Mouse (Mus musculus) MEL (cell line): ENCODE measurements around the gene Bace1. TPM values are rescaled to one million over a fixed set of nuclear protein-coding genes. Genes with fewer than 3 reads are reported as not detected.

Experiments used
- DNase-seq: peaks from one replicate; pipeline ENCODE4 v3.0.0; 2011; ENCODE audit warnings: low read depth, low spot score
- H3K27ac ChIP-seq: 2 replicates; pipeline ENCODE4 v1.5.1; 2012; ENCODE audit warnings: low read depth, mild to moderate bottlenecking, control low read depth, low read length, moderate library complexity; ENCODE audit not compliant: control insufficient read depth
- H3K27me3 ChIP-seq, 2 experiments: fragments of 150-350 bp in 1 of 2; sonication (generic) in 1 of 2; 2 replicates each; pipeline ENCODE4 v1.6.1; 2012; ENCODE audit warnings: low read length in 2 of 2, mild to moderate bottlenecking in 2 of 2, improper control_type of control experiment in 1 of 2, moderate library complexity in 1 of 2; ENCODE audit not compliant: insufficient read depth in 2 of 2, control insufficient read depth in 1 of 2
- H3K36me3 ChIP-seq, 2 experiments: 2 replicates each; pipeline ENCODE4 v1.6.1; 2012 to 2014; ENCODE audit warnings: low read length in 2 of 2, improper control_type of control experiment in 1 of 2, inconsistent platforms in 1 of 2, mild to moderate bottlenecking in 1 of 2; ENCODE audit not compliant: insufficient read depth in 2 of 2, control insufficient read depth in 1 of 2
- H3K4me1 ChIP-seq, 2 experiments: fragments of 150-350 bp in 1 of 2; sonication (generic) in 1 of 2; 2 replicates each; pipeline ENCODE4 v1.6.1; 2012; ENCODE audit warnings: low read length in 2 of 2, improper control_type of control experiment in 1 of 2, mild to moderate bottlenecking in 1 of 2; ENCODE audit not compliant: insufficient read depth in 2 of 2, control insufficient read depth in 1 of 2
- H3K4me3 ChIP-seq, 2 experiments: fragments of 150-350 bp in 1 of 2; sonication (generic) in 1 of 2; 2 replicates each; pipeline ENCODE4 v1.5.1; 2012; ENCODE audit warnings: low read depth in 2 of 2, low read length in 2 of 2, mild to moderate bottlenecking in 2 of 2, moderate library complexity in 2 of 2, control low read depth in 1 of 2, improper control_type of control experiment in 1 of 2; ENCODE audit not compliant: control insufficient read depth in 1 of 2, insufficient read depth in 1 of 2
- H3K79me2 ChIP-seq: 2 replicates; pipeline ENCODE4 v1.6.1; 2012; ENCODE audit warnings: mild to moderate bottlenecking, low read length, moderate library complexity; ENCODE audit not compliant: control insufficient read depth, poor library complexity, insufficient read depth
- H3K9ac ChIP-seq: 2 replicates; pipeline ENCODE4 v1.6.1; 2012; ENCODE audit warnings: low read depth, mild to moderate bottlenecking, control low read depth, low read length, moderate library complexity; ENCODE audit not compliant: control insufficient read depth, poor library complexity, severe bottlenecking
- H3K9me3 ChIP-seq: fragments of 150-350 bp; sonication (generic); replicated peaks from 2 replicates; pipeline ENCODE4 v1.6.1; 2012; ENCODE audit warnings: mild to moderate bottlenecking, low read length, improper control_type of control experiment, moderate library complexity; ENCODE audit not compliant: insufficient read depth
- BHLHE40 ChIP-seq: IDR thresholded peaks from 2 replicates; pipeline ENCODE4 v1.6.1; 2012; ENCODE audit warnings: low read depth, mild to moderate bottlenecking, inconsistent platforms, low read length, improper control_type of control experiment, borderline replicate concordance
- CTCF ChIP-seq, 3 experiments: IDR thresholded peaks in 2 of 3; conservative IDR thresholded peaks in 1 of 3; 2 replicates each; pipeline ENCODE4 v1.5.1; 2011 to 2012; ENCODE audit warnings: low read length in 3 of 3, low read depth in 2 of 3, mild to moderate bottlenecking in 2 of 3, improper control_type of control experiment in 1 of 3, inconsistent platforms in 1 of 3, mixed read lengths in 1 of 3, moderate library complexity in 1 of 3; ENCODE audit not compliant: control insufficient read depth in 1 of 3, insufficient read depth in 1 of 3, poor library complexity in 1 of 3, severe bottlenecking in 1 of 3
- E2F4 ChIP-seq: IDR thresholded peaks from 2 replicates; pipeline ENCODE4 v1.6.1; 2011; ENCODE audit warnings: low read depth, low read length, improper control_type of control experiment, borderline replicate concordance
- ELF1 ChIP-seq: IDR thresholded peaks from 2 replicates; pipeline ENCODE4 v1.6.1; 2014; ENCODE audit warnings: low read depth, mild to moderate bottlenecking, inconsistent platforms, low read length, improper control_type of control experiment, moderate library complexity
- EP300 ChIP-seq, 2 experiments: IDR thresholded peaks; 2 replicates each; pipeline ENCODE4 v1.6.1; 2011; ENCODE audit warnings: improper control_type of control experiment in 2 of 2, low read length in 2 of 2, low read depth in 1 of 2, mild to moderate bottlenecking in 1 of 2
- GABPA ChIP-seq: IDR thresholded peaks from 2 replicates; pipeline ENCODE4 v1.6.1; 2012; ENCODE audit warnings: low read depth, mild to moderate bottlenecking, inconsistent platforms, low read length, improper control_type of control experiment, moderate library complexity
- MAX ChIP-seq: IDR thresholded peaks from 2 replicates; pipeline ENCODE4 v1.6.1; 2011; ENCODE audit warnings: low read length, improper control_type of control experiment
- RAD21 ChIP-seq: IDR thresholded peaks from 2 replicates; pipeline ENCODE4 v1.6.1; 2011; ENCODE audit warnings: mild to moderate bottlenecking, low read depth, low read length, improper control_type of control experiment
- SMC3 ChIP-seq: IDR thresholded peaks from 2 replicates; pipeline ENCODE4 v1.6.1; 2011; ENCODE audit warnings: low read depth, low read length, improper control_type of control experiment
- TBP ChIP-seq: IDR thresholded peaks from 2 replicates; pipeline ENCODE4 v1.8.0; 2011; ENCODE audit warnings: low read depth, low read length, improper control_type of control experiment
- TCF12 ChIP-seq: IDR thresholded peaks from 2 replicates; pipeline ENCODE4 v1.6.1; 2014; ENCODE audit warnings: low read depth, mild to moderate bottlenecking, inconsistent platforms, low read length, improper control_type of control experiment, moderate library complexity
- UBTF ChIP-seq: IDR thresholded peaks from 2 replicates; pipeline ENCODE4 v1.6.1; 2012; ENCODE audit warnings: low read depth, mild to moderate bottlenecking, inconsistent platforms, low read length, improper control_type of control experiment, moderate library complexity, borderline replicate concordance; ENCODE audit not compliant: insufficient read depth
- polyA plus RNA-seq, 2 experiments: library from polyadenylated mRNA; stranded (reverse) in 1 of 2; unstranded in 1 of 2; fragments of >175 nt in 1 of 2; fragments of >200 nt in 1 of 2; gene quantifications; 2 replicates each; pipeline versions ENCODE4 v1.2.1 to v1.2.4; 2012; ENCODE audit warnings: low replicate concordance in 2 of 2, low read depth in 1 of 2; ENCODE audit not compliant: insufficient read length in 2 of 2, insufficient read depth in 1 of 2, missing spikeins in 1 of 2
- total RNA-seq: library from RNA; depleted of rRNA; stranded (reverse); fragments of 300-350 nt; gene quantifications from 2 replicates; pipeline ENCODE4 v1.2.3, GENCODE M21; 2012

Gene Bace1
- total and polyA plus RNA-seq, 3 experiments = 0.27 to 4.0 TPM; not detected in 1

GRCm38 (mm10) chr9:45851776-45852175 is 13.4 kb downstream of the Bace1 start:
- Histone ChIP-seq H3K9me3 (no peaks in the 10 kb centered on the region), H3K4me3 (no peak overlapping the region), H3K79me2 (no peaks in the 10 kb centered on the region), H3K36me3 (no peaks in the 10 kb centered on the region), H3K9ac (no peak overlapping the region), H3K27me3 (no peaks in the 10 kb centered on the region), H3K27ac (no peak overlapping the region), H3K4me1 (no peaks in the 10 kb centered on the region)
- DNase-seq = no peak
- TF ChIP-seq SMC3 (no peak), RAD21 (no peak), CTCF (IDR thresholded peaks at IDR 0.05 in 2 of 3, conservative IDR thresholded peaks at IDR 0.05 in 1 of 3; ENCODE audit: control insufficient read depth in 1 of 3, insufficient read depth in 1 of 3, low read depth in 2 of 3, low read length in 3 of 3, poor library complexity in 1 of 3, severe bottlenecking in 1 of 3) (no peak), GABPA (no peak), E2F4 (no peak), UBTF (no peak), MAX (no peak), TBP (no peak), BHLHE40 (no peak)

GRCm38 (mm10) chr9:45853695-45854094 is 15.3 kb downstream of the Bace1 start:
- Histone ChIP-seq H3K9ac (no peak overlapping the region), H3K9me3 (no peaks in the 10 kb centered on the region), H3K36me3 (no peaks in the 10 kb centered on the region), H3K79me2 (no peaks in the 10 kb centered on the region), H3K27ac (no peak overlapping the region), H3K4me3 (no peak overlapping the region), H3K27me3 (no peaks in the 10 kb centered on the region), H3K4me1 (no peaks in the 10 kb centered on the region)
- DNase-seq = no peak
- TF ChIP-seq TCF12 (no peak), E2F4 (no peak), ELF1 (no peak)

- no peak overlapping the region for H3K9ac ChIP-seq
- H3K27ac ChIP-seq = no peak overlapping the region
- DNase-seq = no peak
- no peaks in the 10 kb centered on the region for H3K79me2 ChIP-seq
- H3K4me1 ChIP-seq = no peaks in the 10 kb centered on the region
- H3K9me3 ChIP-seq = no peaks in the 10 kb centered on the region
- no peak for TF ChIP-seq EP300 (IDR thresholded peaks at IDR 0.05; ENCODE audit: low read depth in 1 of 2, low read length in 2 of 2)
- H3K27me3 ChIP-seq = no peaks in the 10 kb centered on the region
- no peak overlapping the region for H3K4me3 ChIP-seq
- H3K36me3 ChIP-seq = no peaks in the 10 kb centered on the region
Observed at GRCm38 (mm10) chr9:45854136-45854535, 15.8 kb downstream of the Bace1 start.
